Mouse (Mus musculus): ENCODE measurements at regions not wholly inside any gene's neighbourhood (a gene's known extent, or its start where the extent isn't known, plus 50 kb on each side); places are given as distances from the start of the nearest gene placed in this dataset.

DNA sequence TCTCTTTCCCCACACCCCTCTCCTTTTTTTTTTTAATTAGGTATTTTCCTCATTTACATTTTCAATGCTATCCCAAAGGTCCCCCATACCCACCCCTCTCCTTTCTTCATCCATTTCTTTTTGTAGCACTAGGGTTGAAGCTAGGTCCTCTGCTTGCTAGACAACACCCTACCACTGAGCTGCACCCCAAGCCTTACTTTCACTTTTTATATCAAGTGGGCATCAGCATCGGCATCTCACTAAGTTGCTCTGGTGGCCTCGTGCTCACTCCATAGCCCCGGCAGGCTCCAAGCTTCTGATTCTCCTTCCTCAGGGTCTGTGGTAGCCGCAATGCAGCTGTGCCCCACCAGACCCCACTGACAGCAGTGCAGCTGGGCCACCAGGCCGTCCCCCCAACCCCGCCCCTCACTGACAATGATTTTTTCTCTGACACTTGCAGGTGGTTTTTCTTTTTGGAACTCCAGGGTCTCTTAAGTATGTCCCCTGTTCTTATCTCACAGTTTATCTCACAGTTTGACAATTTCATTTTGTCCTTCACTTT lies 77.5 kb downstream of the Nufip1 start:
- DNase-seq (ENCODE audit: low read depth, low spot score) = no peak

DNA sequence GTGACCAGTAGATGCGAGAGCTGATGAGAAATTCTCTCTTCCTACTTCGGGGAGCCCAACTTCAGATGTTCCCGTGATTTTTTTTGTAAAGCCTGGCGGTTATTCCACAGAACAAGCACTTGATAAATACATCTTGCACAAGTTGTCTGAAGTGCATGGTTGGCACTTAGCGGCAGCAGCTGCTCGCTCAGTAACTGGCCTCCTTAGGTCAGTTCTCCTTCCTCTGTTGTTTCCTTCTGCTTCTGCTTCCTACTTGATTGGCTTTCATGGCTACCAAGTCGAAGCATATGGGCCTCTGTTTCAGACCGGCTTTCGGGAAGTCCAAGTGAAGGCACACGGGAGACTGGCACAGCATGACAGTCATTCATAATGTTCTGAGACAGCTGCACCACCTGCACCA lies 84.6 kb downstream of the Nufip1 start:
- DNase-seq (ENCODE audit: low read depth, low spot score) = no peak

DNA sequence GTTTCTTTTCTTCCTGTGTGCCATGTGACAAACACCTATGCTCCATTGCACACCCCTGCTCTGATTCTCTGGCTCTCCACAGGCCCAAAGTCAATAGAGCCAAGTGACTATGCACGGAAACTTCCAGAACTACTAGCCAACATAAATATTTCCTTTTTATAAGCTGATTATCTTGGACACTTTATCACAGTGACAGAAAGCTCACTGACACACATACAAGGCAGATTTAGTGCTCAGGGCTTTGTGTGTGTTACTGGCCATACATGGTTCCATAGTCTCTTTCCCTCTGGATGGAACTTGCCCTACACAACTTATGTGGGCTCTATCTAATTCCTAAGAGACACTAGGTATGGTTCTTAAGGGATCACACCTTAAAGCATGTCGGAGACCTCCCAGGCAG lies 86.7 kb downstream of the Nufip1 start:
- DNase-seq (ENCODE audit: low read depth, low spot score) = no peak

DNA sequence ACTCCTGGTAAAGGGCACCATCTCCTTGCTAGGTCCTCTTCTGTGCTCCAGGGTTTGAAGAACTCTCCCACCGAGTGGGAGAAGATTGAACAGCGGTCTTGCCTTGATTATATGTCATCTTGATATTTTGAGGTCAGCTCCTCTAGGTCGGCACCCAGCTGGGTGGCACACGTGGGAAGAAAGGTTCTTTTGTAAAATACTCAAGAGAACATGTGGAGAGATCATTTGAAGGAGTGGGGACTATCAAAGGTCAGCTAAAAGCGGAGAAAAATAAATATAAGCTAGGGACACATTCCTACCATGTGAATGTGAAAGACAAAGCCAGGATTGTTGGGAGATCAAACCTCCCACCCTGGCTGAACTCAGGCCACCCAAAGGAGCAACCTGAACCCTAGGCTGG lies 87.7 kb downstream of the Nufip1 start:
- no peak for DNase-seq (ENCODE audit: low read depth, low spot score)

DNA sequence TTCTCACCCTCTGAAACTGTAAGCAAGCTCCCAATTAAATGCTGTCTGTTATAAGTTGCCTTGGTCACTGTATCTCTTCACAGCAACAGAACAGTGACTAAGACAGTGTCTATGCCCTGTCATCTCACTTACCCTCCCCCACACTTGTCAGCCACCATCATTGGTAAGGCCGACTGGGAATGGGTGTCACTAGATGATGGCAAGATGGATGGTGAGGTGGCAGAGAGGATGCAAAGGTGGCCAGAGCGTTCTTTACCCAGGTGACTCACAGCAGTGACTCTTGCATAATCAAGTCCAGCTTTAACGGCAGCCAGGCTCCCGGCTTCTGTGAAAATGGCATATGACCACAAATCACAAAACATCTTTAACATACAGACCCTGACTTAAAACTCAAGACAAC lies 91.9 kb downstream of the Nufip1 start:
- no peak for DNase-seq (ENCODE audit: low read depth, low spot score)

DNA sequence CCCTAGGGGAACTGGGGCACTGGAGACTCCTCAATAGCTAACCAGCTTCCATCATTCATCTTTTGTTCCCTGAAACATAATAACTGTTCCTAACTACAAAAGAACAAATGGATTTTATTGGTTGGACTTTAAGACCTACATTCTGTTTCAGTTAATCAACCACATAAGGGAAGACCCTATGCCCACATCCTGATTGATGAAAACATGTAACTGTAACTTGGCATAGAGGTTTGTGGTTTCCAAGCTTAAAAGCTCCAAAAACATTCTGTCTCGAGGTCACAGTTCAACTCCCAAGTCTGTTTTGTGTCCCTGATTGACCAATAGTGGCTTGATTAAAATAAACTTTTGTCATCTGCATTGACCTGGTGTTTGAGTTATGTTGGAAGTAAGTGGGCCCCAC lies 92.4 kb downstream of the Nufip1 start:
- no peak for DNase-seq (ENCODE audit: low read depth, low spot score)

DNA sequence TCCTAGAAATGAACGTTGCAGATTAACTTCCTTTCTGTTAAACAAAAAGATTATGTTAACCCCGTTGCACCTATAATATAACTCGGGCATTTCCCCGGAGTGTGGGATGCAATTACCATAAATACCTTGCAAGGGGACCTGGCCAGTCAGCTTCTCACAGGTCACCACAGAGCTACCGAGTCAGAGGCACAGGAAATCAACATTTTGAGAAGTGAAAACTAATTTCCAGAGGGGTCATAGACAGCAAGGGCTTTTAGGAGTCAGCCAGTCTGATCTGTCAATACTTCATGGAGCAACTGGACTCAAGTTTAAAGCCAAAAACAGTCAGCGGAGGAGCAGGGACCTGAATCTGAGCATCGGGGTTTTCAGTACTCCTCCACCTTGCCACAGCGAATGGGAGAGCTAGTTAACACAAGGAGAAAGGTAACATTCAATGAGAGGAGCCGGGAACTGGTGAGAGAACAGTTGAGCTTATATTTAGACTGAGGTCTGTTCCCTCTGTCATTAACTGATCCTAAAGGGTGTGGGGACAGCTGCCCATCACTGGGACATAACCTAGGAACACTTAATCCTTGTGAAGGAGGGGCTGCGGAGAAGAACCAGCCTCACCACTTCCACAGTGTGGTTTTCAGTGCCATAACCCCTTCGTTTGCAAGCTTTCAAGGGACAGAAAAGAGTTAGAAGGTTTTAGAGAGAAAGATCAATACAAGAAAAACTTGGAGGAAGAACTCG lies 105.9 kb downstream of the Nufip1 start:
- no peak for DNase-seq (ENCODE audit: low read depth, low spot score)

DNA sequence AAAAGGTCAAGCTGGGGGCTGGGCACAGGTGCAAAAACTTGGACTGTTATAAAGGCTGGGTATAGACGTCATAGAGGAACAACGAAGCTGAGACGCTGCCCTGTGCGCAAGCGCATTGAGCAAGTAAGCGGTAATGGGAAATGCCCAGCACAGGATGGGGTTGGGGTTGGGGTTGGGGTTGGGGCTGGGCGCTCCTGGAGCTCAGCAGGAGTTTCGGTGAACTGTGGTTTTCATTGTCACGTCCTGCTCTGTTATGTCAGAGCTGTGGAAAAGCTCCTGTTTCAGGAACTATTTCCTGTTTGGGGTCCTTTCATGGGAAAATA lies 106.4 kb downstream of the Nufip1 start:
- DNase-seq (ENCODE audit: low read depth, low spot score) = no peak

DNA sequence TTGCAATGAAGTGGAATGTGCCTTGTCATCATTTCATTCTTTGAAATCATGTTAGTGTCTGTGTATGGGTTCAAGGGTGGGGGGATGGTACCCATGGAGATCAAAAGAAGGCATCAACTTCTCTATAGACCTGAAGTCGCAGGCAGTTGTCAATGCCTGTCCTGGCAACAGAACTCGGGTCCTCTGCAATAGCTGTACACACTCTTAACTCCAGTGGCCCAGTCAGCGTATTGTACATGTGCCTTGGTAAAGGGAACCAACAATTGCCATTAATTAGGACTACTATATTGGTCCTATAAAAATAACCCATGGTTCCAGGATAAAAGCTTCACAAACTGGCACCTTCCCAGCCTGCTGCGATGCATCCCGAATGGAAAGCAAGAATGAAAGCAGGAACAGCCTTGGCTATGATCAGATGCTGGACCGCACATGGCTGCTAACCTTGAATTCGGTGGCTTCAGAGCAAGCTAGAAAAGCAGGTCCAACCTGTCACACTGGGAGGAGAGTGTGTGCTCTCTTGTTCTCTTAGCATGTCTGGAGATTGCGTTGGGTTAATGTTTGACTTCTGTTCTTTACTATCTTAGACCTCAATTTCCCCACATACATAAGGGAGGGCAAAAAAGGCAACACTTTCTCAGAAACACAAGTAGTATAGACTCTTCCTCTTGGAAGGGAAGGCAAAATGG lies 107.0 kb downstream of the Nufip1 start:
- no peak for DNase-seq (ENCODE audit: low read depth, low spot score)

DNA sequence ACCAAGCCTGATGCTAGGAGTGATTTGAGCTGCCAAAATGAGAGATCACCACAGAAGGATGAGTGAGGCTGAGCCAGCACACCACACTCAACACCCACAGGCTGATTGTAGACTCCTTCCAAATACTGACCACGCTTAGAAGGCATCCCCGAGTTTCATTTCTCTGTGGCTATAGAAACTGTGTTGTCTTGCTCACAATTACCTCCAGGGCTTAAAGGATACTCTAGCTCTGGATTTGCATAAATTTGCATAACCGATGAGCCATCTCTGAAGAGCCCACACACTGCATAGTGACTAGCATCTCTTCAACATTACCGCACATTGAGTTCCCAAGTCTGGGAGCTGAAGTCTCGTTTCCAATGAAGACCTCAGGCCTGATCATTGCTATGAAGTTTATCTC lies 110.3 kb downstream of the Nufip1 start:
- DNase-seq (ENCODE audit: low read depth, low spot score) = no peak

DNA sequence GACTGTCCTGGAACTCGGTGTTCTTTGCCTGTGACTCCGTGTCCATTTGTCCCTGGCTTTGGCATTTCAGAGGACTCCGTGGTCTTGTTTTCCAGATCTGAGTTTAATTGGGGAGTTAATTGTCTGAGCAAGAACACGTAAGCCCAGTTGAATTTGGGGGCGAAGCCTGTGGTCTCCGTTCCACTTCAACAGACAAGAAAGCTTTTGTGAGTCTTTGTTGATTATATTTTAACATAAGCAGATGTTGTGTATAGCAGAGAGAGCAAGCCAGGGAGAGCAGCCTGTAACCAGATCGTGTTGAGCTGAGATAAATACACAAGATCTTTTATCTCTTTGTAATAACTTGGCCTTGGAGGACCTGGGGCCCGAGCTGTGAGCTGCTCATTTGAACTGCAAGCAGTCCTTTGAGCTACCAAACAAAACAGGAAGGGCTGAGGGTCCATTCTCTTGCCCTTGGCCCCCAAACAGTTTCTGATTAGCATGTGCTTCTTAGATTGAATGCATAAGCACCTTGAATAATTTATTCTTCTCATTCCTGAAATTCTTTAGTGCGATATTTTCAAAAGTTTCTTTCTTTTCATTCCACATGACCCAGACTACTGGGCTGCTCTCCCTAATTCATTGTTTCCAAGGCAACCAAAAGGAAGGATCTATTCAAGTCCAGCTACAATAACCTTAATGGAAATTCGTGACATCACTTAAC lies 111.1 kb downstream of the Nufip1 start:
- no peak for DNase-seq (ENCODE audit: low read depth, low spot score)

DNA sequence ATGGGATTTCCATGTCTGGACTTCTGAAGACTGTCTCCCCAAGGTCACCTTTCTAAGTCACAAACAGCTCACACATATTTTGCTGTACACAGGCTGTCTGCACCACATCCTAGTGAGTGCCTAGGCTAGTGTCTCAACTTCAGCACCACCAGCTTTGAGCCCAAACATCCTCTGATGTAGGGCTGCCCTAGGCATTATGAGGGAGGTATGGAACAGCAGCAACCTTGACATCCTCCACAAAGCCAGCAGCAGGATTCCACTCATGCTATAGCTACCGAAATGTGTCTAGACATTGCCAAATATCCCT lies 111.6 kb downstream of the Nufip1 start:
- DNase-seq (ENCODE audit: low read depth, low spot score) = no peak

DNA sequence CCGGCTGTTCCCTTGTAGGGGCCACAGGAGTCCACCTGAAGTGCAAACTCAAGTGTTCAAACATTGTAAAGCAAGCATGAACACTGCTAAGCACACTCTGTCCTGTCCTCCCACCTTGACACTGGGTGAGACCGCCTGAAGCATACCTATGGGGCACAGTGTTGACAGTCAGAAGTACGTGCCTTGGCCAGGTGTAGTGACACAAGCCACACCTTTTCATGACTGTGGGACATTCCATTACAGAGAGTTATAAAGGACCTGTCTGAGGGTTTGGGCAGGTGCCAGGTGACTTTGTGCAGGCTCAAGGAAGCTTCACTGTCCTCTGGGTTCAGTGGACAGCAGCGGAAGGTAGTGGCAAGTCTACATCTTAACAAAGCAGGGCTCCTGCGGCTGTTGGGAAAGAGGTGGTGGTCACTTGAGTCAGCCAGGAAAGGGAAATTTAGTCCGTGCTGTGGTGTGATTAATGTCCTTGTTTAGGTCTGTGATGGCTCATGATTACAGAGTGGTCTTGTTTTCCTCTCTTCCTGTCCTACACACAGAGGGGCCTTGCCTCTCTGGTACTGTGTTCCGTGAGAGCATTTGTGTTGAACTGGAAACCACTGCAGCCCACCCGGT lies 112.5 kb downstream of the Nufip1 start:
- no peak for DNase-seq (ENCODE audit: low read depth, low spot score)

DNA sequence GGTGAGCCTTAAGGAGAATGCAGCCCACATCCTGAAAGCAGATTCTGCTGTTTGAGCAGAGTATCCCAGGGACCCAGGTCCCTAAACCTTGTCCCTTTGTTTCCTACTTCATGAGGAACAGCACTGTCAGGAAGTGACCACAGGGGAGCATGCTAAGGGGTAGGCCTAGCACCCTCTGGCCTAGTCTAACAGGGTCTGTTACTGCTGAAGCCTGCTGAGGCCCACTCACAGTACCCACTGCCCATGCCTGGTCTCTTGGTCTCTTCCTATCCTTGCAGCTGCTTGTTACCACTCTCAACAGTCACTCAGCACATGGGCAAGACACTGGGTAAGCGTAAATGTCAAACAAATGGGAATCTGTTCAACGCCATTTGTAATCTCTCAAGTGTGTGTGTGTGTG lies 113.2 kb downstream of the Nufip1 start:
- no peak for DNase-seq (ENCODE audit: low read depth, low spot score)

DNA sequence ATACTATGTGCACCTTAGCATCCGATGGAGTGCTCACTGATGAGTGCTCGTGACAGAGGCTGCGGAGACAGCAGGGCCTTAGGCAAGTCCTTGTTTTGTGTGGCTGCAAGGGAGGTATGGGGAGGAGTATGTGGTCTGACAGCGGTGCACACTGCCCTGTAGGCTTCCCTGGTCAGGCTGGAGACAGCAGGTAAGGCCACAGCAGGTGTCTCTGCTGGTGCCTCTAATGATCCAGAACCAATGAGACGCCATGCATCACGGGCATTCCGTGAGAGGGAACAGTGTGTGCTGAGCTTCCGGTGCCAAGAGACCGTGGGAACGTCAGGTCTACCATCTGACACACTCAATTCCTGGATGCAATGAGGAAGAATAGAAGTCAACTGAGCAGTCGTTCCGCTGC lies 114.8 kb downstream of the Nufip1 start:
- no peak for DNase-seq (ENCODE audit: low read depth, low spot score)

DNA sequence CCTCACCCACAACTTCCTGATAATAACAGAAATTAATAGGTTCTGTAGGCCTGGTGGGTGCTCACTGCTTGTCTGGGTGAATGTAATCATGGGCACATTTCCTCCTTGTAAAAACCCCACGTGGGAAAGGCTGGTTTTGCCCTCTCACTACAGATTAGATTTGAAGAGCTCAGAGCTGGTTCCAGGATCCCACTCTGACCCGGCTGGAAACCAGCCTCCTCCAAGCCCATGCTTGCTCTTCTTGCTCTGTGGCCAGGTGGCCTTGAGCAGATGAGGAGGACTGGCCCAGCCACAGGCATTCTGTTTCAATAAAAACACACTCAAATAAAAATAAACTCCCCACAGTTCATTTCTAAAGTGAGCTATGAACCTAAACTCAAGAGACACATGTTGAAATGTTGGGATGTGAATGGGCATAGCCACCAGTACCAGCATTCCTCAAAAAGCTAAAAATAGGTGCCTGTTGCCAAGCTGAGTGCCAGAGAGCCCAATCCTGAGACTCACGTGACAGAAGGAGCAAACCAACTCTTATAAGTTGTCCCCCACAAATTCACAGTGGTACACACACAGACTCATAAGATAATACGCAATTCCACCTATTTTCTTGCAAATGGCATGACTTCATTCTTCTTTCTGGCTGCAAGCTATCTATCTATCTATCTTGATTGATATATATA lies 116.1 kb downstream of the Nufip1 start:
- DNase-seq (ENCODE audit: low read depth, low spot score) = no peak

DNA sequence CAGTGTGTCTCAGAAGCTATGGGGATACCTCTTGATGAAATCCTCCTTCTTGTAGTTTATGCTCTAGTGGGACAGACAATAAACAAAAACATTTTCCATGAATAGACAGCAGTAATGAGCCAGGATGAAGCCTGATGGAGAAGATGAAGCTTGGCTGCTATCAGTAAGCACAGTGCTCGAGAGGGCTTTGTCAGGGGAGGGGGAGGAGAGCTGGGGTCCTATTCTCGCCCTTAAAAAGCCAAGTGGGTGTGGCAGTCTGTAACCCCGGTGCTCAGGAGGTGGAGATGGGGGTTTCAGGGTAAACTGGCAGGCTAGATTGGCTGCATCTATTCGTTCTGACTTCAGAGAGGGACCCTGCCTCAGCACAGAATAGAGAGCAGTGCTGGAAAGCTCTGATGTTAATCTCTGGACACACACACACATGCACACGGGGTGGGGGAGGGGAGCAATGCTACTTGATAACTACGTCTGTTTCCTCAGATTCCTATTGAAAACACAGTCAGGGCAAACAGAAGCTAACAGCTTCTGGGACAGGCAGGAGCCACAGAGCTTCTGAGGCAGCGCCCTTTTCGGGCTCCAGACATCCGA lies 118.4 kb downstream of the Nufip1 start:
- DNase-seq (ENCODE audit: low read depth, low spot score) = no peak

DNA sequence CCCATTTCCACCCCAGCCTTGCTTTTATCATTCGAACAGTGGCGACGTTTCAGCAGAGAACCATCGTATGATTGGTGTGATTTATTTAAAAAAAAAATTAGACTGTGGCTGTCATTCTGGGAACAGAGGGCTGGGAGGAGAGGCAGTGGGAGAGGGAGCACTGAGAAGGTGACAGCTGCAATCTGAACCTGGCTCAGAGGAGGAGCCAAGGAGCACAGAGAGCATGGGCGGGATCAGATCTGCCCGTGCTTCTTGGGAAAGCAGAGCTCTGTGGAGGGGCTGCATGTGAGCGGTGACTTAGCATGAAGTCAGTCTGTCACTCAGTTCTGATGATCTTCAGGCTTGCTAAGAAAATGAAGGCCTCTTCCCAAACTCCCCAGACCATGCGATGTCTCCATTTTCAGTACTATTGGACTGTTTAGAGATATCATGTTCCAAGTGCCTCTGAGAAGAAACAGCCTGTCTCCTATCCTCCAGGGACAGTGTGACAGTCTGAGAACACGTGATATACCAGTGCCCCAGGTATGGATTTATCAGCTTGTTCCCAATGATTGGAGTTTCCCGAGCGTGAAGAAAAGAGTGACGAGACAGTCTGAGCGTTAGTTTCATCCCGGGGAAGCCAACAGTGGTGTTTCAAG lies 129.3 kb downstream of the Nufip1 start:
- DNase-seq (ENCODE audit: low read depth, low spot score) = no peak

DNA sequence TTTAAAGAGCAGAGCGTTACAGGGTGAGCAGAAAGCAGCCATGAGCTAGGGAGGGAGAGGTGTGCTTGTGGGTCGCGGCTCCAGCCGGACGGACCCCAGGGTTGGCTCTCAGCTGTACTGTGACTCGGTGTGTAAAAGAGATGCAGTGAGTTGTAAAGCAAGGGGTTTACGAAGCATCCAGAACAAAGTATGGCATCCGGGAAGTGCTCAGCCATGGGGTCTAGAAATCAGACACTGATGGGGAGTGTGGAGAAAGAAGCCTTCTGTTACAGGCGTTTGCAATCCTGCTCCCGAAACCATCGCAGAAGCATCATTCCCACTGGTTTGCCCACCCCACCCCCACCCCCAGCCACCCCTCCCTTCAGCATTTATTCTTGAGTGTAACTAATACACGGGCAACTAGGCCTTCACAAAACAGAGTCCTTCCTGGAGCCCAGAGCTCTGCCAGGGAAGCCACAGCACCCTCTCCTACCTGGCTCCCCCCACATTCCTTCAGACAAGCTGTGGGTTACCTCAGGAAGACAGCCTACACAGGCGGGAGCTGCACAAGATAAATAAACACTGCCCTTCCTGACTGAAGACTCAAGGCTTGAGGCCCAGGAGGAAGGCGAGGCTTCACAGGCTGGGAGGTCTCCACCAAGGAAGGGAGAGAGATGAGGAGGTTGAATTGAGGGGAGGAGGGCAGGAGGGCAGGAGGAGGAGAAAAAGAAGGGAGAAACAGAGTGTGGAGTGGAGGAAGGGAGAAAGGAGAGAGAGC lies 133.1 kb downstream of the Nufip1 start:
- no peak for DNase-seq (ENCODE audit: low read depth, low spot score)

DNA sequence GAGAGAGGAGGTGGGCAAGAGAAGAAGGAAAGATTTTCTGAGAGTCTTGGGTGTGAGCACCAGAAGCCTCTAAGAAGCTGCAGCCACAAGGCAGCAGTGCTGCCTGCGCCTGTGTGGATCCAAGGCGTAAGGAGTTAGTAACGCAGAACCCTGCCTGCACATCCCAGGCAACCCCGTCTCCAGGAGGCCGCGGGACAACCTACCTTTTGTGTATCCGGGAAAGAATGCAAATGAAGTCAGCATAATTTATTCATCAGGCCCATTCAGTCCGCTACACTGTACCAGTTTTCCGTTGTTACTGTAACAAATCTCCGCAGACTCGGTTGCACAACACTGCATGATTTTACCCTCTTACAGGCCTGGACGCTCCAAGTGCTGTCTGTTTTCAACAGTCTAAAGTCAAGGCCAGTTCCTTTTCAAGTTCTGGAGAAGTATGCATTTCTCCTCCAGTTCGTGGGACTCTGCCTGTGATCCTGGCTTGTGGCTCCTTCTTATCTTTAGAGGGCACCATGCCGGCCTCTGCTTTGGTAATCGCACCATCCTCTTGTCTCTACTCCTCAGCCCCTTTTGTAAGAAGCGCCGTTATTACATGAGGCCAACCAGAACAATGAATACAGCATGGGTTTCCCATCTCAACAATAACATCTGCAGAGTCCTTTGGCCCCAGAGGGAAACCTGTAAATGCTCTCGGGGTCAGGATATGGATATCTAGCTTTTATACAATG lies 133.8 kb downstream of the Nufip1 start:
- no peak for DNase-seq (ENCODE audit: low read depth, low spot score)

Measured in forelimb bud, embryonic 11.5 days (tissue).